In genomic region chr17:90087616-90088313, GRCm38 (mm10) we compare ENCODE assay signal across 8 mouse cellular contexts.
DNase-seq lines count a peak whose midpoint lies in the region; ATAC-seq lines count a peak whose summit lies in the region.

No protein-coding gene starts in this region.

- H3K36me3 ChIP-seq in heart, embryonic 14.5 days (ENCODE audit: control insufficient read depth, insufficient read depth, low read length) = no peaks in the 10 kb centered on the region
- H3K36me3 ChIP-seq in embryonic facial prominence, embryonic 10.5 days (replicated peaks) = no peaks in the 10 kb centered on the region
- H3K36me3 ChIP-seq in midbrain, embryonic 11.5 days (ENCODE audit: control insufficient read depth, insufficient read depth, low read length) = no peaks in the 10 kb centered on the region

- H3K4me2 ChIP-seq in heart, embryonic 14.5 days (ENCODE audit: low read length) = peak overlapping the region; percentile 62
- H3K4me2 ChIP-seq in midbrain, embryonic 11.5 days = peak overlapping the region; percentile 42

- no peak for DNase-seq in heart, postnatal 10 days
- DNase-seq in embryonic facial prominence, embryonic 10.5 days (ENCODE audit: low spot score) = no peak
- no peak for DNase-seq in midbrain, embryonic 11.5 days (ENCODE audit: low spot score, missing footprints)
- no peak for DNase-seq in right cerebral cortex, postnatal 10 days (ENCODE audit: low spot score in 2 of 2)
- no peak for DNase-seq in embryo, embryonic 10.5 days (ENCODE audit: low spot score)
- no peak for DNase-seq in adrenal gland, postnatal 36 days

- H3K4me1 ChIP-seq in heart, embryonic 14.5 days (ENCODE audit: control insufficient read depth in 2 of 2, insufficient read depth in 2 of 2, low read length in 2 of 2) = no peaks in the 10 kb centered on the region
- 0 out of 2 replicates have a peak, but pooled peaks cover 3% of the 10 kb centered on the region for H3K4me1 ChIP-seq in embryonic facial prominence, embryonic 10.5 days
- no peaks in the 10 kb centered on the region for H3K4me1 ChIP-seq in midbrain, embryonic 11.5 days (ENCODE audit: control insufficient read depth, insufficient read depth, low read length)

- H3K4me3 ChIP-seq in heart, embryonic 14.5 days (ENCODE audit: control insufficient read depth in 1 of 2, insufficient read depth in 1 of 2, low read depth in 1 of 2, low read length in 2 of 2) = peak overlapping the region; percentile 1 to 20; a peak in 3 of 4 replicates
- H3K4me3 ChIP-seq in embryonic facial prominence, embryonic 10.5 days = peak overlapping the region; percentile 55
- H3K4me3 ChIP-seq in midbrain, embryonic 11.5 days (ENCODE audit: low read depth, low read length) = peak overlapping the region; percentile 22

- H3K27ac ChIP-seq in heart, embryonic 14.5 days (replicated peaks in 1 of 2; ENCODE audit: control insufficient read depth in 1 of 2, insufficient read depth in 1 of 2, low read depth in 2 of 2, low read length in 2 of 2) = no peak overlapping the region
- H3K27ac ChIP-seq in embryonic facial prominence, embryonic 10.5 days (replicated peaks) = no peak overlapping the region
- H3K27ac ChIP-seq in midbrain, embryonic 11.5 days (ENCODE audit: low read depth, low read length) = peak overlapping the region; percentile 62

- H3K9ac ChIP-seq in heart, embryonic 14.5 days (ENCODE audit: low read length) = no peak overlapping the region
- H3K9ac ChIP-seq in midbrain, embryonic 11.5 days (ENCODE audit: low read length) = no peak overlapping the region; the same call in 1 of the 2 replicates

- ATAC-seq in heart, embryonic 14.5 days (ENCODE audit: insufficient number of reproducible peaks, insufficient read depth, low FRiP score, low read depth) = no peak
- ATAC-seq in granulocyte monocyte progenitor cell, adult 5-6 weeks (replicated peaks; ENCODE audit: poor library complexity, severe bottlenecking) = peak; percentile 16; the same call in 1 of the 2 replicates
- ATAC-seq in midbrain, embryonic 11.5 days (ENCODE audit: low FRiP score) = no peak; the same call in 1 of the 2 replicates

- no peaks in the 10 kb centered on the region for H3K9me3 ChIP-seq in heart, embryonic 14.5 days (ENCODE audit: control insufficient read depth, low read length)
- H3K9me3 ChIP-seq in embryonic facial prominence, embryonic 10.5 days = no peaks in the 10 kb centered on the region
- no peaks in the 10 kb centered on the region for H3K9me3 ChIP-seq in midbrain, embryonic 11.5 days (ENCODE audit: control insufficient read depth, low read length)

- intact Hi-C loops in heart, postnatal 10 days (cut with DNase I) = no loop called here

- WGBS in heart, embryonic 14.5 days = 68% methylated on average over 11 of the region's 11 CpGs
- 67% methylated on average over 11 of the region's 11 CpGs for WGBS in embryonic facial prominence, embryonic 10.5 days
- 55% methylated on average over 11 of the region's 11 CpGs for WGBS in midbrain, embryonic 11.5 days

- H3K27me3 ChIP-seq in heart, embryonic 14.5 days (ENCODE audit: control insufficient read depth, insufficient read depth, low read length) = no peaks in the 10 kb centered on the region
- no peaks in the 10 kb centered on the region for H3K27me3 ChIP-seq in embryonic facial prominence, embryonic 10.5 days (replicated peaks; ENCODE audit: low read depth, poor library complexity, severe bottlenecking)
- no peaks in the 10 kb centered on the region for H3K27me3 ChIP-seq in midbrain, embryonic 11.5 days (ENCODE audit: control insufficient read depth, insufficient read depth, low read length)
